Mouse (Mus musculus) midbrain, embryonic 16.5 days (tissue): ENCODE measurements around the gene Acads. TPM values are rescaled to one million over a fixed set of nuclear protein-coding genes. Genes with fewer than 3 reads are reported as not detected.
A peak's percentile ranks its signal among the peaks of the same experiment; 100 is the strongest.

ENCODE experiments used
- ATAC-seq: fragments of 200-750 bp; cut with Nextera tagmentation; 2 replicates; pipeline ENCODE4 v1.8.0; 2017; ENCODE audit warnings: moderate TSS enrichment
- H3K27ac ChIP-seq: fragments of 300-500 bp; sonication (generic); 2 replicates; pipeline ENCODE4 v1.5.1; 2014; ENCODE audit warnings: mild to moderate bottlenecking, low read length, mixed read lengths
- H3K27me3 ChIP-seq: fragments of 300-500 bp; sonication (generic); 2 replicates; pipeline ENCODE4 v1.6.1; 2014; ENCODE audit warnings: low read depth, low read length, mixed read lengths; ENCODE audit not compliant: control insufficient read depth, insufficient read depth
- H3K36me3 ChIP-seq: fragments of 300-500 bp; sonication (generic); 2 replicates; pipeline ENCODE4 v1.6.1; 2014; ENCODE audit warnings: mild to moderate bottlenecking, low read length, moderate library complexity, mixed read lengths; ENCODE audit not compliant: control insufficient read depth, insufficient read depth
- H3K4me1 ChIP-seq: fragments of 300-500 bp; sonication (generic); 2 replicates; pipeline ENCODE4 v1.6.1; 2014; ENCODE audit warnings: mild to moderate bottlenecking, low read length, mixed read lengths; ENCODE audit not compliant: control insufficient read depth, insufficient read depth
- H3K4me2 ChIP-seq: fragments of 300-500 bp; sonication (generic); 2 replicates; pipeline ENCODE4 v1.6.1; 2014; ENCODE audit warnings: mild to moderate bottlenecking, low read length, mixed read lengths
- H3K4me3 ChIP-seq: fragments of 300-500 bp; sonication (generic); 2 replicates; pipeline ENCODE4 v1.5.1; 2014; ENCODE audit warnings: low read depth, mild to moderate bottlenecking, low read length, moderate library complexity, mixed read lengths
- H3K9ac ChIP-seq: fragments of 300-500 bp; sonication (generic); 2 replicates; pipeline ENCODE4 v1.6.1; 2014; ENCODE audit warnings: low read depth, low read length, mixed read lengths
- H3K9me3 ChIP-seq: fragments of 300-500 bp; sonication (generic); replicated peaks from 2 replicates; pipeline ENCODE4 v1.6.1; 2014; ENCODE audit warnings: mild to moderate bottlenecking, low read length, mixed read lengths; ENCODE audit not compliant: control insufficient read depth, poor library complexity, severe bottlenecking
- WGBS: fragments of 180-500 bp; shearing (Covaris S2); extraction: QIAGEN DNeasy Blood & Tissue Kit; methylation state at CpG from one replicate; pipeline ENCODE4 v1.1.7; 2014; 5-methylcytosine and 5-hydroxymethylcytosine counted together
- polyA plus RNA-seq: library from polyadenylated mRNA; unstranded; fragments of >200 nt; fragmentation: Nextera tagmentation; extraction: Ambion mirVana; gene quantifications from 2 replicates; pipeline ENCODE4 v1.2.1, GENCODE M21; 2015

Acads gene
- polyA plus RNA-seq, 1 experiment from 2014 or later: 15.8 TPM

GRCm38 (mm10) chr5:115133358-115134066 is 14.4 kb upstream of the Acads start:
- Histone ChIP-seq H3K9ac (peak overlapping the region; percentile 89), H3K27me3 (no peaks in the 10 kb centered on the region), H3K36me3 (no peaks in the 10 kb centered on the region), H3K4me2 (peak overlapping the region; percentile 62), H3K4me3 (peak overlapping the region; percentile 79), H3K4me1 (peaks cover 18% of the 10 kb centered on the region), H3K9me3 (no peaks in the 10 kb centered on the region), H3K27ac (no peak overlapping the region)
- 56% methylated on average over 6 of the region's 6 CpGs for WGBS
- no peak for ATAC-seq

GRCm38 (mm10) chr5:115132465-115132864 is 13.3 kb upstream of the Acads start:
- Histone ChIP-seq H3K36me3 (no peaks in the 10 kb centered on the region), H3K4me3 (no peak overlapping the region), H3K4me2 (peak overlapping the region; percentile 62), H3K9me3 (no peaks in the 10 kb centered on the region), H3K27me3 (no peaks in the 10 kb centered on the region), H3K9ac (no peak overlapping the region), H3K27ac (no peak overlapping the region), H3K4me1 (peaks cover 18% of the 10 kb centered on the region)
- ATAC-seq: no peak
- 85% methylated on average over 8 of the region's 8 CpGs for WGBS

- Histone ChIP-seq H3K27me3 (no peaks in the 10 kb centered on the region), H3K27ac (no peak overlapping the region), H3K9ac (no peak overlapping the region), H3K9me3 (no peaks in the 10 kb centered on the region), H3K4me3 (no peak overlapping the region), H3K4me1 (peaks cover 18% of the 10 kb centered on the region), H3K36me3 (peaks cover 14% of the 10 kb centered on the region; the same call in 1 of the 2 replicates), H3K4me2 (no peak overlapping the region)
- WGBS: 86% methylated on average over 6 of the region's 6 CpGs
- no peak for ATAC-seq
These were observed 10.2 kb upstream of the Acads start for GRCm38 (mm10) chr5:115129328-115129727.

- Histone ChIP-seq H3K4me2 (no peak overlapping the region), H3K9me3 (no peaks in the 10 kb centered on the region), H3K27me3 (no peaks in the 10 kb centered on the region), H3K4me3 (no peak overlapping the region), H3K9ac (no peak overlapping the region), H3K27ac (no peak overlapping the region), H3K36me3 (peaks cover 14% of the 10 kb centered on the region; the same call in 1 of the 2 replicates), H3K4me1 (peaks cover 3% of the 10 kb centered on the region)
- no peak for ATAC-seq
- 95% methylated on average over 22 of the region's 22 CpGs for WGBS
These were observed 8.5 kb upstream of the Acads start for GRCm38 (mm10) chr5:115127421-115128179.

GRCm38 (mm10) chr5:115126578-115127312 is 7.6 kb upstream of the Acads start:
- 88% methylated on average over 20 of the region's 28 CpGs for WGBS
- H3K4me1 ChIP-seq: no peaks in the 10 kb centered on the region; the same call in 1 of the 2 replicates
- no peaks in the 10 kb centered on the region for H3K9me3 ChIP-seq
- no peak overlapping the region for H3K4me3 ChIP-seq
- H3K9ac ChIP-seq: no peak overlapping the region
- H3K27ac ChIP-seq: no peak overlapping the region
- no peak for ATAC-seq
- no peak overlapping the region for H3K4me2 ChIP-seq
- H3K27me3 ChIP-seq: no peaks in the 10 kb centered on the region
- H3K36me3 ChIP-seq: peaks cover 14% of the 10 kb centered on the region; the same call in 1 of the 2 replicates

GRCm38 (mm10) chr5:115125211-115125871 is 6.2 kb upstream of the Acads start:
- Histone ChIP-seq H3K36me3 (peaks cover 14% of the 10 kb centered on the region; the same call in 1 of the 2 replicates), H3K4me1 (no peaks in the 10 kb centered on the region; the same call in 1 of the 2 replicates), H3K4me2 (no peak overlapping the region), H3K9ac (no peak overlapping the region), H3K4me3 (no peak overlapping the region), H3K27ac (no peak overlapping the region), H3K9me3 (no peaks in the 10 kb centered on the region), H3K27me3 (no peaks in the 10 kb centered on the region)
- WGBS: 17% methylated on average over 24 of the region's 24 CpGs
- peak; percentile 70; the same call in 1 of the 2 replicates for ATAC-seq

GRCm38 (mm10) chr5:115124690-115125089 is 5.5 kb upstream of the Acads start:
- H3K4me2 ChIP-seq: no peak overlapping the region
- no peak overlapping the region for H3K9ac ChIP-seq
- peaks cover 14% of the 10 kb centered on the region; the same call in 1 of the 2 replicates for H3K36me3 ChIP-seq
- ATAC-seq: no peak
- H3K27me3 ChIP-seq: no peaks in the 10 kb centered on the region
- H3K4me1 ChIP-seq: no peaks in the 10 kb centered on the region; the same call in 1 of the 2 replicates
- no peaks in the 10 kb centered on the region for H3K9me3 ChIP-seq
- 94% methylated on average over 6 of the region's 6 CpGs for WGBS
- H3K27ac ChIP-seq: no peak overlapping the region
- no peak overlapping the region for H3K4me3 ChIP-seq

GRCm38 (mm10) chr5:115120978-115121377 is 1.8 kb upstream of the Acads start:
- WGBS: 81% methylated on average over 5 of the region's 5 CpGs
- no peak overlapping the region for H3K9ac ChIP-seq
- H3K27ac ChIP-seq: no peak overlapping the region
- no peaks in the 10 kb centered on the region for H3K27me3 ChIP-seq
- no peaks in the 10 kb centered on the region for H3K9me3 ChIP-seq
- H3K4me2 ChIP-seq: no peak overlapping the region
- H3K4me1 ChIP-seq: peaks cover 4% of the 10 kb centered on the region; the same call in 1 of the 2 replicates
- no peak overlapping the region for H3K4me3 ChIP-seq
- no peak for ATAC-seq
- H3K36me3 ChIP-seq: peaks cover 5% of the 10 kb centered on the region; the same call in 1 of the 2 replicates
